Mouse (Mus musculus) hematopoietic stem cell, adult 5-6 weeks (primary cell): ENCODE measurements at regions not wholly inside any gene's neighbourhood (a gene's known extent, or its start where the extent isn't known, plus 50 kb on each side); places are given as distances from the start of the nearest gene placed in this dataset.
A peak's percentile ranks its signal among the peaks of the same experiment; 100 is the strongest.
"Not testable (repeated sequence)": the region's sequence is repeated elsewhere in the genome, so short reads cannot be mapped to it uniquely, and the experiment has no call there.

Experiments used
- ATAC-seq, 2 experiments: fragments of 125-278 bp in 1 of 2; replicated peaks in 1 of 2; 2 replicates each; pipeline ENCODE4 v1.8.0; 2016 to 2017; ENCODE audit warnings: inconsistent platforms in 2 of 2, mild to moderate bottlenecking in 2 of 2, moderate number of reproducible peaks in 2 of 2, low read depth in 1 of 2, moderate TSS enrichment in 1 of 2; ENCODE audit not compliant: low FRiP score in 2 of 2, poor library complexity in 2 of 2, severe bottlenecking in 2 of 2, insufficient read depth in 1 of 2, low TSS enrichment in 1 of 2

DNA sequence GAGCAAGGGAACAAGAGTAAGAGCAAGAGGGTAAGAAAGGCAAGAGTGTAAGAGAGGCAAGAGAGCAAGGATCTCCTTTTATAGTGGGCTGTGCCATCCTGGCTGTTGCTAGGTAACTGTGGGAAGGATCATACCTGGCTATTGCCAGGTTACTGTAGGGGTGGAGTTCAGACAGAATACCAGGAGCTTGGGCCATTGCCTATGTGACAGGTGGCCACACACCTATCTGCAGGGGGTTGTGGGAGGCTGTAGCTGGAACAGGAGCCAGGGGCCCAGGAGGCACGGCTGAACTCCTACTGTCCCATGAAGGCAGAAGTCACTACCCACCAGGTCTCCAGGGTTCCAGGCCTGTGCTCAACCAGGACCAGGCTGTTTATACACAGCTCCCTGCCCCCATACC lies 1149.0 kb downstream of the 9330182O14Rik start:
- ATAC-seq: no peak

GRCm38 (mm10) chr15:41286809-41287413 lies 1152.7 kb downstream of the 9330182O14Rik start:
- no peak for ATAC-seq

DNA sequence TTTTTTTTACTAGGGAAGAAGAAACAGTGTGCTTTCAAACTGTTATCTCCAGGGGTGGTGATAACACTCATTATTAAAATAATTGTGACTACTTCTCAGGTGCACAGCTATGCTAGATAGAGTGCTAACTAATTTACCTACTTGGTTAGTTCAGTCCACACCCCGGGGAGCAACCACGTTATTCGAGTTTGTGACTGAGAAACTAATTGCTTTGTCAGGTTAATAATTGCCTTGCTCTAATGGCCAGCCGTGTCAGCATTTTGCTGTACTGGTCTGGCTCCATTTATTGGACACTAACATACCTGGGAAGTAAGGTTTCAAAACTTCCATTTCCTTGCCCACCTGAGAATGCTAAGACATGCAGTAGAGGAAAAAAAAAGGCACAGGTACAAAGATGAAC lies 1163.3 kb downstream of the 9330182O14Rik start:
- ATAC-seq: no peak

DNA sequence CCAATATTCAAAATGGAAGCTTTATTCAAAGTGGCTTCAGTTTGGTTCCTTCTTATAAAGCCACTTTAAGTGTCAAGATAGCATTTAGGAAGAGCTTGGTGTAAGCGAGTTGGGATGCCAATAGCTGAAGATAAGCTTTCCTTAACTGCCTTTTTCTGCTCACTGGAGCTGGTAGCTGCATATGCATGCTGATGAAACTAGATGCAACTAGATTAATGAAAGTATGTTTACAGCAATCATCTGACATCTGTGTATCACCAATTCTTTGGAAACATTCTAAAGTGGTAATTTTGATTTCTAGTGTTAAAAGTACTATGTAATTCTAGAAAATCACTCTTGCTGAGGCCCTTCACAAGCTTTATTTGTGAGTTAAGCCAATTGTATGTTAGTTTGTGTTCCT lies 1172.5 kb downstream of the 9330182O14Rik start:
- ATAC-seq: no peak

DNA sequence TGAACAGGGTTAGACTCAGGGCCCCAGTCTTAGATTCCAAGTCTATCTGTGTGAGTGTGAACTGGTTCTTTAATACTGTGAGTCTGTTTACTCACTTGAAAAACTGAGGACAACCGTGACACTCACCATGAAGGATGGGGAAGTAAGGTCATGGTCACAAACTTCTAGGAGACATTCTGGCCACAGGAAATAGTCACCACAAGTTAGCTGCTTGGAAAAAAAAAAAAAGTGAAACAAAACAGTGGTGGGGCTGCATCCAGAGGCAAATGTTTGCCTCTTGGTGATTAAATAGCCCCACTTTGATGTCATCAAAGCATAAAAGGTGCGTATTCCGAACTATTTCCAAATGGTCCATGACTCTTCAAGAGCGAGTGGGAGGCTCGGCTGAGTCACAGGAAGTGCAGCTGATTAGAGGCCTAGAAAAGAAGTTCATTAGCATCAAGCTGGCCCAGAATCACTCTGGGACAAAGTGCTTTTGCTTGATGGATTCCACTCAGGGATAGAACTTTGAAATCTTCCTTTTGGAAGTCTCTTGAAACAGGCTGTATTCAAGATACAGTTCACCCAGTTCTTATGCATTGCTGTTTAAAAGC lies 1177.7 kb downstream of the 9330182O14Rik start:
- ATAC-seq: peak in 1 of 2 experiments; percentile 21; a peak in 1 of 4 replicates

- no peak for ATAC-seq
Measured at GRCm38 (mm10) chr15:41314916-41315315, 1180.8 kb downstream of the 9330182O14Rik start.

- peak; percentile 69 to 75; a peak in 3 of 4 replicates for ATAC-seq
Measured at GRCm38 (mm10) chr15:41325633-41326252, 1191.6 kb downstream of the 9330182O14Rik start.

GRCm38 (mm10) chr15:41329286-41329685 lies 1195.1 kb downstream of the 9330182O14Rik start:
- no peak for ATAC-seq

- ATAC-seq: no peak
Measured at GRCm38 (mm10) chr15:41330085-41330484, 1195.9 kb downstream of the 9330182O14Rik start.

- no peak for ATAC-seq
Measured at GRCm38 (mm10) chr15:41332451-41332850, 1198.3 kb downstream of the 9330182O14Rik start.

DNA sequence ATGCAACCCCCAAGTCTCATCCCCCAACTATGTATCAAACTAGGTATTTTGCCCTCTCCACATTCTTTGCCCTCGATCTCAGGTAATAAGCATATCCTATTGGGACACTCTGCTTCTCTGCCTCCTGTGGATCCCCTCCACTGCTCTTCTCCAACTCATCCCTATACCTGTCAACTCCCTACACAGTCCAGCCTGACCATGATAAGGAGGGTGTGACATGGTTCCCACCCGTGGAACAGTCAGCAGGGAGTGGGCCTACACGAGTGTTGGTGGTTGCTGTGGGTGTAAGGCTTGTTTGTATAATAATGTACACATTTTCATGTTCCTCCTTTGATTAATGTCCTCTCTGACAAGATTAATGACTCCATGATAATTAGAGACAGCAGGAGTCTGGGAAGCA lies 1199.0 kb downstream of the 9330182O14Rik start:
- ATAC-seq: no peak

DNA sequence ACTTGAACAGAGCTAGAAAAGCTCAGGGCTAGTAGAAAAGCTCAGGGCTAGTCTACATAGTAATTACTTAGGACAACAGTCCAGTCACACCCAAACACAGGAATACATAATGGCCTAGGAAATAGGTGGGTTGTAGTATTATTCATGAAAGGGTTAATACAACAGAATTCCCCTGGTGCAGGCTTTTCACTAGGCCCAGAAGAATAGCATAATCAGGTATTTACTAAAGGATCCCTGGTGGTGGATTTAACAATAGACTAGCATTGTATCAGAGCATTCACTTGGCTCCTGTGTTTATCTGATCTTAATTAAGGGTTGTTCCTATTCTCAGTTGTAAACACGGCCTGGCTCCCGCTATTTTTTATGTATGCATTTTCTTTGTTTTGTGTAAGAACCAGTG lies 1206.5 kb downstream of the 9330182O14Rik start:
- ATAC-seq: not testable (repeated sequence)

DNA sequence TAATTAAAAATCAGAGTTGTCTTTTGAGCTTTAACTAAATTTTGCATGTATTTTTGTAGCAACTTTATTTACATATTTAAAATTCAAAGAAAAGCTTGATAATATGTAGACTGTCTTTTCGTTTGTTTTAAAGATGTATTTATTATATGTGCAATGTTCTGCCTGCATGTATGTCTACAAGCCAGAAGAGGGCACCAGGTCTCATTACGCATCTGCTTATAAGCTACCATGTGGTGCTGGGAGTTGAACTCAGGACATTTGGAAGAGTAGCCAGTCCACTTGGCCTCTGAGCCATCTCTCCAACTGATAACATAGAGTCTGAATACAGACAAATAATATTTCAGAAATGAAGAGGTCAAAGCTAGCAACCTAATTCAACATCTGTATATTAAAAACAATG lies 1211.4 kb downstream of the 9330182O14Rik start:
- no peak for ATAC-seq

DNA sequence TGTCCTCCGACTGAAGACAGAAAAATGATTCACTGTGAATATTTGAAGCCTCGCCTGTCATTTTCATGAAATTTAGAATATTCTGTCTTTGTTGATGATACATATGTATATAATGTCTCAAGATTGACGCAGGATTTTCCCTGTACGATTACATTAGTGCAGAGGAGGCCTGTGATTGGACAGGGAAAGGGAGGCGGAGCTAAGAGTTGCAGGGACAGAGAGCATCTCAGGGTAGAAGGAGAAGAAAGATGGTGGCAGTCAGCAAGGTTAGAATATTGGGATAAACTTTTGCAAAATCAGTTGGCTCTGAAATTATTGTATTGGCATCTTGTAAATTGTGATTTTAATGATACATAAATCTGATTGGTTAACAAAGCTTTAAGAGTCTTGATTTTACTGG lies 1213.1 kb downstream of the 9330182O14Rik start:
- no peak for ATAC-seq

- ATAC-seq: no peak
Measured at GRCm38 (mm10) chr15:41352129-41352528, 1218.0 kb downstream of the 9330182O14Rik start.

GRCm38 (mm10) chr15:41359276-41359675 lies 1225.1 kb downstream of the 9330182O14Rik start:
- ATAC-seq: no peak

DNA sequence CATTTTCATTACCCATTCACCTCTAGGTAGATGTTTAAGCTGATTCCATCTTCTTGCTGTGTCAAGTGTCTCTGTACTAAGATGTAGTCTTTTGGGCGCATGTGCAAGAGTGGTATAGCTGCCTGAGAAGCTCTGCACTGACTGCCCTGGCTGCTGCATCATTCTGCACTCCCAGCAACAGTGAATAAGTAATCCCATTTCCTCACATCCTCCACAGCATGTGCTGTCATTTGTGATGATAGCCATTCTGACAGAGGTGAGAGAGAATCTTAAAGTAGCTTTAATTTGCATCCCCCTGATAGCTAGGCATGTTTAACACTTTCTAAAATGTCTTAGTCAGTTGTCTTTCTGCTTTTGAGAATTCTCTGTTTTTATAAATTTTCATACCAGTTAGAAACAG lies 1240.5 kb downstream of the 9330182O14Rik start:
- no peak for ATAC-seq

DNA sequence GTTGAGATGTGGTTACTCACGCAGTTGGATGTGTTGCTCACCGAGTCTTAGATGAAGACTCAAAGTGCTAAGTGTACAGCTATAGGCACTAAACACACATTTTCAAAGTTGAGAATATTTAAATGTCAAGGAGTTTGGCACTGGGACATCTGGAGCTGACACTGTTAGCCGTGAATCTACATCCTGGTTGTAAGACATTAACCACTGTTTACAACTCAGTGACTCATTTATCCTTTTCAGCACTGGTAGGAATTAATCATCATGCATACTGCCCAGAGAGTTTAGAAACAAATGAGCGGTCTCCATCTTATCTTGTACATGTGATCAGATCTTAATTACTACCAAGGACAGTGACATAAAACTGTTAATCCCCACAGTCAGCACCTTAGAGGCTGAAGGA lies 1241.7 kb downstream of the 9330182O14Rik start:
- ATAC-seq: no peak

GRCm38 (mm10) chr15:41379637-41380036 lies 1245.5 kb downstream of the 9330182O14Rik start:
- no peak for ATAC-seq
